Mouse (Mus musculus) left cerebral cortex, postnatal 4 days (tissue): ENCODE measurements around the gene Rad54l. TPM values are rescaled to one million over a fixed set of nuclear protein-coding genes. Genes with fewer than 3 reads are reported as not detected.

ENCODE experiments used
- DNase-seq: peaks from one replicate; pipeline ENCODE4 v3.0.0-alpha.2; 2022
- intact Hi-C: fragments of 180-260 bp; cut with DNase I; formaldehyde crosslinking; loops from one replicate; pipeline ENCODE4 v1.15.1; 2025
- total RNA-seq, 2 experiments: library from RNA; stranded (reverse); gene quantifications; 2 replicates each; pipeline ENCODE4 v1.2.3; 2021

Rad54l gene
- total RNA-seq, 2 experiments from 2014 or later: 2.4 to 3.2 TPM

GRCm38 (mm10) chr4:116075631-116076368 is 47.7 kb downstream of the Rad54l start:
- peak; percentile 76 for DNase-seq
- intact Hi-C loops: no loop called here

- intact Hi-C loops: no loop called here
These were observed 48.4 kb downstream of the Rad54l start, which contains the start of the genes Uqcrh and Lrrc41 for GRCm38 (mm10) chr4:116074861-116075620. Gene Uqcrh, minus strand, starts transcription at chr4:116075071. Gene Lrrc41, plus strand, starts transcription at chr4:116075269.

GRCm38 (mm10) chr4:116074145-116074675 is 49.3 kb downstream of the Rad54l start:
- no peak for DNase-seq
- intact Hi-C loops: no loop called here

More at GRCm38 (mm10) chr4:116074861-116075620, 48.4 kb downstream of the Rad54l start, which contains the start of the genes Uqcrh and Lrrc41:
- DNase-seq: peak; percentile 96

GRCm38 (mm10) chr4:116073146-116073545 is 50.3 kb downstream of the Rad54l start:
- intact Hi-C loops: no loop called here
- DNase-seq: no peak

GRCm38 (mm10) chr4:116070116-116070515 is 53.4 kb downstream of the Rad54l start:
- no peak for DNase-seq
- intact Hi-C loops: no loop called here

- intact Hi-C loops: loop anchor here (10.0 kb wide), 1 partner anchor 159 kb away; no protein-coding TSS in a partner anchor
- DNase-seq: no peak
These were observed 59.6 kb downstream of the Rad54l start for GRCm38 (mm10) chr4:116063855-116064254.

- intact Hi-C loops: no loop called here
- DNase-seq: no peak
These were observed 64.3 kb downstream of the Rad54l start for GRCm38 (mm10) chr4:116059012-116059726.

- DNase-seq: no peak
- intact Hi-C loops: no loop called here
These were observed 65.9 kb downstream of the Rad54l start for GRCm38 (mm10) chr4:116057559-116057958.

GRCm38 (mm10) chr4:116053399-116053961 is 70.0 kb downstream of the Rad54l start, which contains the start of gene Nsun4:
Gene Nsun4, minus strand, starts transcription at chr4:116053876.
- intact Hi-C loops: no loop called here
- peak; percentile 85 for DNase-seq

- intact Hi-C loops: no loop called here
- peak; percentile 40 for DNase-seq
These were observed 70.8 kb downstream of the Rad54l start for GRCm38 (mm10) chr4:116052526-116053293.

- DNase-seq: no peak
- intact Hi-C loops: no loop called here
These were observed 74.3 kb downstream of the Rad54l start for GRCm38 (mm10) chr4:116049211-116049610.

GRCm38 (mm10) chr4:116048130-116048920 is 75.2 kb downstream of the Rad54l start:
- intact Hi-C loops: no loop called here
- DNase-seq: no peak

GRCm38 (mm10) chr4:116047681-116048080 is 75.8 kb downstream of the Rad54l start:
- intact Hi-C loops: no loop called here
- DNase-seq: no peak

GRCm38 (mm10) chr4:116046604-116047003 is 76.9 kb downstream of the Rad54l start:
- intact Hi-C loops: no loop called here
- no peak for DNase-seq

Other genes with a start within 250 kb of the Rad54l start
- under 1 TPM in 1 of 2 experiments, not detected in 1; 0.32 TPM for gene Kncn, start 239.3 kb downstream of the Rad54l start, total RNA-seq
- gene 6430628N08Rik, start 233.0 kb downstream of the Rad54l start, total RNA-seq: under 1 TPM; 0.24 to 0.36 TPM
- gene Dmbx1, start 183.8 kb downstream of the Rad54l start, total RNA-seq: under 1 TPM; 0.10 to 0.38 TPM
- gene Faah, start 105.8 kb downstream of the Rad54l start, total RNA-seq: 10 to 100 TPM; 45.8 to 53.7 TPM
- gene Nsun4, start 69.8 kb downstream of the Rad54l start, total RNA-seq: 1 to 10 TPM; 6.6 to 8.2 TPM
- gene Uqcrh, start 48.6 kb downstream of the Rad54l start, total RNA-seq: 100 to 1,000 TPM; 319 to 327 TPM
- gene Lrrc41, start 48.4 kb downstream of the Rad54l start, total RNA-seq: 10 to 100 TPM; 60.2 to 68.2 TPM
- gene Pomgnt1, start 150 bp upstream of the Rad54l start, total RNA-seq: 10 to 100 TPM; 78.4 to 83.7 TPM
- gene Lurap1, start 27.6 kb upstream of the Rad54l start, total RNA-seq: 10 to 100 TPM; 18.5 to 21.1 TPM
- not detected for gene Tspan1, start 43.9 kb upstream of the Rad54l start, total RNA-seq
- gene 1700042G07Rik, start 49.7 kb upstream of the Rad54l start, total RNA-seq: not detected
- 1 to 10 TPM; 1.9 to 3.1 TPM for gene Gm49337, start 49.7 kb upstream of the Rad54l start, total RNA-seq
- 10 to 100 TPM; 32.2 to 32.4 TPM for gene Pik3r3, start 97.9 kb upstream of the Rad54l start, total RNA-seq